Mouse (Mus musculus): ENCODE results near the gene Pqbp1.

Pqbp1 gene

DNA sequence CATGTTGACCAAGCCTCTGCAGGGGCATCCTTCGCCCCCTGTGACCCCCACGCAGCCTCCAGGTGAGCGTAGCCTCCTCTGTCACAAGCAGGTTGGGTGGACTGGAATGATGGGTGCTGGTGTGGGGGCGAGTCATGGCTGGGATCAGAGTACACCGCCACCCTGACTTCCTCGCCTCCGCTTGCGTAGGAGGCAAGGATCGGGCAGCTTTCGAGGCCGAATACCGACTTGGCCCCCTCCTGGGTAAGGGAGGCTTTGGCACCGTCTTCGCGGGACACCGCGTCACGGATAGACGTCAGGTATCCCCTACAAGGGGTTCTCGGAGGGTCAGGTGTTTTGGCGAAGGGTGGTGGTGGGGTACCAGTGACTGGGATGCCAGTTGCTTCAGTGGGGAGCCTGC is 20.6 kb downstream of the Pqbp1 start:
- DNase-seq (ENCODE audit: low spot score): no peak

DNA sequence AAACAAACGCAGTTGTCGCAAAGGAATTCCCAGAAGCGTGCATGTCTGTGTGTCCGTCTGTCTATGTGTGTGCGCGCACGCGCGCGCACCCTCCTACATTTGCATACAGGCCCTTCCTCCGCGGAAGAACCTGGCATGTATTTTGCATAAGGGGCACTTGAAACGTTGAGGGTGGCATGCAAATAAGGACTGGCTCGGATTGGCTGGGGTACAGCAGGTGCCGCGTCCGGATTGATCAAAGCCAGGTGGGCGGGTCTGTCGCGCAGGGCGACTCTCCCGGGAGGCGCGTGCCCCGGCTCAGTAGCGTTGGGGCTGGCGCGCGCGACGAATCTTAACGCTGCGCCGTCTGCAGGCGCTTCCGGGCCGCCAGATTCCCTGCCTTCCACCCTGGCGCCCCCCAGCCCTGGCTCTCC is 21.1 kb downstream of the Pqbp1 start, which contains the start of gene Pim2:
Pim2 (plus strand) TSS at position 256 of the 413 bp plus-strand sequence.
- DNase-seq (ENCODE audit: low spot score): peak; percentile 79

DNA sequence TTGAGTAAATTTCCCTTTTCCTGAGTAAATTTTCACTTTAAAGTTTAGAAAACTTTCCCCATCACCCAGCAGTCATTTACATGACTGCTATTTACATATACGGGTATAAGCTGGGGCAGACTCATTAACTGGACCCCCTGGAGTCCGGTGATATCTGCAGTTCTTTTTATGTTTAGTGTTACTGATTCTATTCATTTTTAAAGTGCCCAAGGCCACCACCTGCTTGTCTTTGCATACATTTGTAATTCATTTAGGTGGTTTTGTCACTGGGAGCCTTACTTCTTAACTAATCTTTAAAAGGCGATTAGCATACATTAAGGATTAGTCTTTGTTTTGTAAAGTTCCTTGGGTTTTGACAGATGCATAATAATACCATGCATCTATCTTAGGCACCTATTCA is 29.2 kb downstream of the Pqbp1 start:
- no peak for DNase-seq (ENCODE audit: low spot score)

DNA sequence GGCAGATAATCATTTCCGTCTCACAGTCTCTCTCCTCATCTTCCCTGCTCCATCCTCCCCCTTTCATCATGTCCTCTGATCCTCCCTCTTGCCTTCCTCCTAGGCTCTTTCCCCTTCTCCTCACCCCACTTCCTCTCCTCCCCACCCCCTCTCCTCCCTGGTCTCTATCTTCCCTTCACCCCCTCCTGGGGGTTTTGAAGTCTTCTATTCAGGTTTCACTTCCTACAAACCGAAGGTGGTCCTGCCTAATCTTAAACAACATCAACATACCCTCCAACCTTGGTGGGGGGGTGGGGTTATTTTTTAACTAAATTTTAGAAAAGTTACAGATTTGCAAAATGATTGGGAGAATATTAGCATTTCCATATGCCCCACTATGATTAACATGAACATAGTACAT is 30.6 kb downstream of the Pqbp1 start:
- DNase-seq (ENCODE audit: low spot score): no peak

DNA sequence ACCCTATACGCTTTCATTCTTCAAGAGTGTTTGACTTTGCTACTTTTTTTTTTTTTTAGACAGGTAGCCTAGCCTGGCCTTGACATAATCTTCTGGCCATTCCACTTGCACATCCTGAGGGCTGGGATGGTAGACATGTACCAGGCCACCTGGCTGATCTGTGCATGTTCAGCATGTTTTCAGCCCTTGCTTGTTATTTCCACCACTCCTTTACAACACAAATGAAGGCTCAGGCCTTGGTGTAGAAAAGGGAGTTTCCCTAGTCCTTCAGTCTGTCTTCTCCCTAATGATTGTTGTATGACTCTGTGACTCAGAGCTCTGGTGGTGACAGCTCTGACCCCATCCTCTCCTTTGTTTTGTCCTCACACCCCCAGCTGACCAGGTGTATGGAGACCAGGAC is 31.9 kb downstream of the Pqbp1 start:
- no peak for DNase-seq (ENCODE audit: low spot score)

DNA sequence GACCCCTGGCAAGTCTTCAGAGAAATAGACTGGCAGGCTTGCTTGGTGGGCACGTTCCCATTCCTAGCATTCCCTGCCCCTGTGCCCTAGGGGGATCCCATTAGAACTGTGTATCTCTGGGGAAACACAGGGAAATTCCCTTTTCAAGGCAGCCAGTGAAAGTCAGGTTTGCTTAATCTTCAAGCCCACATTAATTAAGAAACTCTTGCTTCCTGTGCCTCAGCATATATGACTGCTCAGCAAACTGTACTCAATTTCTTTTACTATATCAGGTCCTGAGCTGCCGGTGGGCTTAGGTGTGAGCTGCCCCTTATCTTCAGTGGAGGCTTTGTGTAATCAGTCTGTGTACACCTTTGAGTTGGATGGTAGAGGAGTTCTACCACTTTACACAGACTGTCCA is 33.3 kb downstream of the Pqbp1 start:
- no peak for DNase-seq (ENCODE audit: low spot score)

DNA sequence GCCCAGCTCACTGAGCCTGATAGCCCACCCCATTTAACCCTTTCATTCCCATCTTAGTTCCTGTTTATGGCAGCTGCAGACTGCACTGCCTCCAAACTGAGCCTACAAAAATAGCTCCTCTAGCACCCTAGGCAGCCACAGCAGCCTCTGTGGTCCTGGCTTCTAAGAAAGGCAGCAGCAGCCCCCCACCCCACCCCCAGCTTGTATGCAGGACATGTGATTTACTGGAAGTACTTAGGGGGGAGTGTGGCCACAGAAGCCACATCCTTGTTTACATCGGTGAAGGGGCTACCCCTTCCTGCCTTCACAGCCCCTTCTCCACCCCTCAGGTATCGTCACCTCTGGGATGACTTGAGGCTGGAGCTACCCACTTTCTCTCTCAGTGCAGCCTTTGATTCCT is 33.7 kb downstream of the Pqbp1 start:
- no peak for DNase-seq (ENCODE audit: low spot score)

DNA sequence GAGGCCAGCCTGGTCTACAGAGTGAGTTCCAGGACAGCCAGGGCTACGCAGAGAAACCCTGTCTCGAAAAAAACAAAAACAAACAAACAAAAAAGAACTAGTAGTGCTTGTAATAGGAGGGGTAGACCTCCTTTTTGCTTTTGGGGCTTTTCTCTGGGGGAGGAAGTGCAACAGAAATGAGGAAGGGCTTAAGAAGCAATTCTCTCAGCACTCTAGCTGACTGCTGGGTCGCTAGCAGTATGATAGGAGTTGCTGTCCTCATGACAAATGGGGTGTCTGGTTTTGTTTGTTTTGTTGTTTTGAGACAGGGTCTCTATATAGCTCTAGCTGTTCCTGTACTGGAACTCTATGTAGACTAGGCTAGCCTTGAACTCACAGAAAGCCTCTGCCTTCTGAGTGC is 34.5 kb downstream of the Pqbp1 start:
- no peak for DNase-seq (ENCODE audit: low spot score)

DNA sequence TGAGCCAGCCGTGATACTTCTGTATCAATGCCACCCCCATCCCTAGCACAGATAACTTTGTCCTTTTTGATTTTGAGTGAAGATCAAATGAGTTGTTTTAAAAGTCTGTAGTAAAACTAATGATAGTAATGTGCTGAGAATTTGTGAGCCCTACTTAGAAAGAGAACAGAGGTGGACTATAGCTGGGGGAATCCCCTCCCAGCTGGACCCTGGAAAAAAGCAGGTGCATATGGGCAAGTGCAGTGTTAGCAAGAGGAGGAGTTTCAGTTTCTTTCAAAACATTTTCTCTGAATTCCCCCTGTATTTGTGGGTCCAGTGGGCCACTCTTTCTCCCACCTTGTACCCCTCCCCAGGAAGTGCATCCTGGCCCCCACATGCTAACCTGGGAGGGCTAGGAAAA is 35.9 kb downstream of the Pqbp1 start:
- no peak for DNase-seq (ENCODE audit: low spot score)

DNA sequence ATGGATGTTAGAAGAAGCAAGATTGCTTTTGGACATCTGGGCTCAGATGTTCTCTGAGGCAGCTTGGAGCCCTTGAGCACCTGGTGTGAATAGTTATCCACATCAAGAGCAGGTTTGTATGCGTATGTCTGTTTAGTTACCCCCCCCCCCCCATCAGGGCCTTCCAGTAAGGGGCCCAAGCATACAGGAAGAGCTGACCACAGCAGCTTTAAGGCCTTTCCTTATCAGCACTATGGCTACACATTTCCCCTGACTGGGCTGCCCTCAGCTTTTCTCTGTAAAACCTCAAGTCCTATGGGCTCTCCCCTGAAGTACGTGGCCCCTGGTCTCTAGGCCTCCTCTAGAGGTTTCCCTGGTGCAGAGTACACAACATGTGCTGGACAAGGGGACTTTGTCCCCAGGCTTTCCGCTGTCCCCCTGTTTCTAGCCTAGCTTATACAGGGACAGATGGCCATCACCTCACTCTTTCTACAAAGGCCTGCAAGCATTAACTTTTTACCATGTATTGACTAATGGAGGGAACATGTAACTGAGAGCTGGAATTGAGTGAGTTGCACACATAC is 39.8 kb downstream of the Pqbp1 start:
- no peak for DNase-seq (ENCODE audit: low spot score)

DNA sequence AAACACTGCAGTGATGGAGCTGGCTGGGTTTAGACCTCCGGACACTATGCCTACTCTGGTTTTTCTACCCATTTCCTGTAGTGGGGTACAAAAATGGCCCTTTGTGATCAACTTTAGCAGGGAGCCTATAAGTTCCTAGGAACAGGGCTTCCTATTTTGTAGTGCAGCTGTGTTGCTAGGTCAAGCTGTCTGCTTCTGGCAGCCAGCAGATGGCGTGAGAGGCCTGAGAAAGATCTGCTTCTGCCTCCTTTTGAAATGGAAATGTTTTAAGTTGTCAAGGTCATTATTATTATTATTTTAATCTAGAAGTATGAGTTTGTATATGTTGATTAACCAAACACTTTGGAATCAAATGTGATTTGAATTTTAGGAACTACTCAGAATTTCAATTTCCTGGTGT is 44.5 kb downstream of the Pqbp1 start:
- DNase-seq (ENCODE audit: low spot score): peak; percentile 29

DNA sequence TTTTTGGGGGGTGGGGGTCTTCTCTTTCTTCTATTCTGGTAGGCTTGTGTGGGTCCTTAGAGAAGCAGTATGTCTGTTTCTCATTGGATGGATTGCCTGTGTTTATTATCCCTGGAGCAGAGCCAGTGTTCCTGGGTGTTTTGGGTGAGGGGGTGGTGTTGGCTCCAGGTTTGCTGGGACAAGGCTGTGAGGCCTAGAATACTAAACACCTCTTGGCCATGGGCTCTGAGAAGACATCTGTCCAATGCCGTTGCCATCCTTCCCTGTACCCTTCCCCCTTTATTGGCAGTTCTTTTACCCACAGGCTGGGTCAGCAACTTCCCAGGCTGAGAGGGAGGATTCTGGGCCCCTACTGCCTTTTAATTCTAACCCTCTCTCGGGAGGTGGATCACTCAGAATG is 51.2 kb downstream of the Pqbp1 start:
- DNase-seq (ENCODE audit: low spot score): peak; percentile 12

All from layer of hippocampus, adult 11-12 months (tissue).